Mouse (Mus musculus): ENCODE measurements at regions not wholly inside any gene's neighbourhood (a gene's known extent, or its start where the extent isn't known, plus 50 kb on each side); places are given as distances from the start of the nearest gene placed in this dataset.

DNA sequence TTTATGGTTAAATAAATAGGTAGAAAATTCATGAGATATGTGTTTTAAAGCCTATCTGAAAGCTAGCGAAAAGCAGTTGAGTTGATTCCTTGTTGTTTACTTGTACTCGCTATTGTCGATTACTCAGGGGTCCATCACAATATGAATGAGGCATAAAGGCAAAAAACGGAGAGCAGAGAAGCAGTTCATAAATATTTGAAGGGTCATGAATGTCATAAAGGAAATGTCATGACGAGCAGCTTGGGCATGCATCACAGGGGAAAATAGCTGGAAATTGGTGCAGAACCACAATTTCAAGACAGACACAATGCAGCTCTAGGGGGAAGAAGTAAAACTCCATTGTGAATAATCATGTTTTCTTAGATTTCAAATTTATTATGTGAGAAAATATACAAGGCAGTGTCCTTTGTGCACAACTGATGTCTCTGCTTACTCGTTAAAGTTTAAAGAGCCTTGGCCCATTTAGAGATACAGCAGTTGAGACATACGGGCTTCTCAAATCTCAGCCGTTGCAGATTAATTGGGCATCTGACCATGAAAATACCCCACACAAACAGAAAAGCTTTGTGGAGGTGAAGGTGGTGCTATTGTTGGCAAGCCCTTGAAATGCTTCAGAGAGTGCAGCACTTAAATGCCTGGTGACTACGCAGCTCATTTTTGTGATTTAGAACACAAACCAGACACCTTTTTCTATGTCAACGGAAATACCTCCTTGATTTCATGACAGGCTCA lies 200.3 kb downstream of the Ahr start:
- no peak for TF ChIP-seq CTCF (IDR thresholded peaks at IDR 0.05; ENCODE audit: low read depth)
- TF ChIP-seq EP300 (IDR thresholded peaks at IDR 0.05; ENCODE audit: low read depth) = no peak
